In the genomic region with DNA sequence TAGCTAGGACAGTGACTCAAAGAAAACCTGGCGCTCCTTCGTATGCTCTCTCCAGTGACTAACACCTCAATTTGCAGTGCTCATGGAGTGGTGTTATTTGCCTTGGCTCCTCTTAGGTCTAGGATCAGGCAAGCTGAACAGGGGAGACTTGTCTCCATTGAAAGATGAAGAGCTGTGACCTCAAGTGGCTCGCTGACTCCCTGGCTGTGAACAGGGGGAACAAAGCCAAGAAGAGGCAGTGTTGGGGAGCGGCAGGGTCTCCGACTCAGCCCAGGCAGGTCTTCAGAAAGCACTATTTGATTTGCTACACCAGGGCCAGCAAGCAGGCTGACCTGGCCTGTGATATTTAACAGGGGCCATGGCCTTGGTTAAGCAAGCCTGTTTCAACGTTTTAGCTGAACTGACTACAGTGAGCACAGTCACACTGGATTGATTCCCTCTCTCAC, we compare ENCODE assay signal across 8 mouse cellular contexts.
DNase-seq lines count a peak whose midpoint lies in the region; ATAC-seq and TF ChIP-seq lines count a peak whose summit lies in the region.
"Had no signal": no experiment of that assay in that cellular context is flagged by ENCODE, and none has a peak within 500 bp of the region (broad histone marks: within the 10 kb centered on the region; RNA-seq: fewer than 3 reads in every experiment).

No protein-coding gene starts in this region.

- H3K36me3 ChIP-seq in limb, embryonic 14.5 days (ENCODE audit: control insufficient read depth, insufficient read depth, low read length): no peaks in the 10 kb centered on the region
- H3K36me3 ChIP-seq in limb, embryonic 10.5 days: peaks cover 44% of the 10 kb centered on the region
- H3K36me3 ChIP-seq in liver, embryonic 12.5 days: no peaks in the 10 kb centered on the region
- H3K36me3 ChIP-seq in forebrain, embryonic 13.5 days (ENCODE audit: poor library complexity, severe bottlenecking): no peaks in the 10 kb centered on the region
- H3K36me3 ChIP-seq: neural tube, embryonic 12.5 days had no signal

- 0 out of 2 replicates have a peak overlapping the region, but pooled peaks have one; percentile 26 for H3K27ac ChIP-seq in limb, embryonic 14.5 days (replicated peaks; ENCODE audit: low read depth, low read length)
- H3K27ac ChIP-seq in limb, embryonic 10.5 days: no peak overlapping the region
- H3K27ac ChIP-seq in liver, embryonic 12.5 days: peak overlapping the region; percentile 53
- no peak overlapping the region for H3K27ac ChIP-seq in forebrain, embryonic 13.5 days
- H3K27ac ChIP-seq: neural tube, embryonic 12.5 days had no signal

- H3K9ac ChIP-seq in limb, embryonic 14.5 days (ENCODE audit: low read depth, low read length, severe bottlenecking): no peak overlapping the region
- no peak overlapping the region for H3K9ac ChIP-seq in liver, embryonic 12.5 days
- no peak overlapping the region for H3K9ac ChIP-seq in forebrain, embryonic 13.5 days
- H3K9ac ChIP-seq: neural tube, embryonic 12.5 days had no signal

- no peak overlapping the region for H3K4me2 ChIP-seq in limb, embryonic 14.5 days (replicated peaks; ENCODE audit: low read depth, low read length, severe bottlenecking)
- H3K4me2 ChIP-seq in liver, embryonic 12.5 days: no peak overlapping the region
- H3K4me2 ChIP-seq in forebrain, embryonic 13.5 days: no peak overlapping the region
- H3K4me2 ChIP-seq: neural tube, embryonic 12.5 days had no signal

- no peak for ATAC-seq in limb, embryonic 14.5 days (ENCODE audit: low FRiP score, low read depth)
- no peak for ATAC-seq in liver, embryonic 12.5 days
- ATAC-seq in granulocyte monocyte progenitor cell, adult 5-6 weeks (replicated peaks; ENCODE audit: poor library complexity, severe bottlenecking): no peak
- no peak for ATAC-seq in forebrain, embryonic 13.5 days

- 74% methylated on average over 6 of the region's 6 CpGs for WGBS in limb, embryonic 14.5 days
- WGBS in limb, embryonic 10.5 days: 72% methylated on average over 6 of the region's 6 CpGs
- WGBS in liver, embryonic 12.5 days (ENCODE audit: insufficient replicate concordance): 70% methylated on average over 6 of the region's 6 CpGs
- WGBS in forebrain, embryonic 13.5 days: 83% methylated on average over 6 of the region's 6 CpGs

- no peak for TF ChIP-seq POLR2A in limb, embryonic 14.5 days (IDR thresholded peaks at IDR 0.05; ENCODE audit: borderline replicate concordance, extremely low read depth, insufficient read depth, insufficient read length)

- H3K27me3 ChIP-seq in limb, embryonic 14.5 days (ENCODE audit: control insufficient read depth, insufficient read depth, low read length): no peaks in the 10 kb centered on the region
- no peaks in the 10 kb centered on the region for H3K27me3 ChIP-seq in limb, embryonic 10.5 days (ENCODE audit: low read depth, poor library complexity, severe bottlenecking)
- H3K27me3 ChIP-seq in liver, embryonic 12.5 days (replicated peaks): no peaks in the 10 kb centered on the region
- H3K27me3 ChIP-seq in forebrain, embryonic 13.5 days: no peaks in the 10 kb centered on the region
- H3K27me3 ChIP-seq: neural tube, embryonic 12.5 days had no signal

- H3K4me3 ChIP-seq in limb, embryonic 14.5 days (replicated peaks; ENCODE audit: low read length): no peak overlapping the region
- H3K4me3 ChIP-seq in limb, embryonic 10.5 days: no peak overlapping the region
- no peak overlapping the region for H3K4me3 ChIP-seq in liver, embryonic 12.5 days
- no peak overlapping the region for H3K4me3 ChIP-seq in forebrain, embryonic 13.5 days
- H3K4me3 ChIP-seq: neural tube, embryonic 12.5 days had no signal

- DNase-seq in limb, embryonic 14.5 days (ENCODE audit: low spot score): no peak
- no peak for DNase-seq in limb, embryonic 10.5 days (ENCODE audit: low spot score)
- DNase-seq in adrenal gland, postnatal 25 days: peak; percentile 17
- DNase-seq in kidney, adult 11 months: peak; percentile 23

- no peaks in the 10 kb centered on the region for H3K9me3 ChIP-seq in limb, embryonic 14.5 days (ENCODE audit: control insufficient read depth, low read length)
- H3K9me3 ChIP-seq in limb, embryonic 10.5 days (replicated peaks): no peaks in the 10 kb centered on the region
- no peaks in the 10 kb centered on the region for H3K9me3 ChIP-seq in liver, embryonic 12.5 days (replicated peaks)
- no peaks in the 10 kb centered on the region for H3K9me3 ChIP-seq in forebrain, embryonic 13.5 days (replicated peaks)
- H3K9me3 ChIP-seq: neural tube, embryonic 12.5 days had no signal

- H3K4me1 ChIP-seq in limb, embryonic 14.5 days (ENCODE audit: control insufficient read depth, insufficient read depth, low read length): peaks cover 36% of the 10 kb centered on the region
- peaks cover 33% of the 10 kb centered on the region for H3K4me1 ChIP-seq in limb, embryonic 10.5 days
- H3K4me1 ChIP-seq in liver, embryonic 12.5 days: 0 out of 2 replicates have a peak, but pooled peaks cover 5% of the 10 kb centered on the region
- H3K4me1 ChIP-seq in forebrain, embryonic 13.5 days: no peaks in the 10 kb centered on the region

Comparison
In these comparisons a context has a peak if more than half of its experiments do, and no peak if none do; other contexts are left out.
1. H3K27ac ChIP-seq: peak in limb, embryonic 14.5 days (single experiment) and liver, embryonic 12.5 days (single experiment); none in limb, embryonic 10.5 days (single experiment) and forebrain, embryonic 13.5 days (single experiment).
2. DNase-seq: peak in adrenal gland, postnatal 25 days (single experiment) and kidney, adult 11 months (single experiment); none in limb, embryonic 14.5 days (single experiment) and limb, embryonic 10.5 days (single experiment).